Mouse (Mus musculus): ENCODE measurements around the gene Egfl6. TPM values are rescaled to one million over a fixed set of nuclear protein-coding genes. Genes with fewer than 3 reads are reported as not detected.
A peak's percentile ranks its signal among the peaks of the same experiment; 100 is the strongest.

The Egfl6 gene
- polyA plus RNA-seq (2015; fragmentation: Nextera tagmentation; extraction: Ambion mirVana): 2.5 and 3.2 TPM in 2 replicates

GRCm38 (mm10) chrX:166584947-166585824 is at the start of gene Egfl6:
TSS of gene Egfl6 (minus strand) at chrX:166585720.
- no peak within 1 kb of the TSS for H3K27ac ChIP-seq (ENCODE audit: low read length)
- peak within 1 kb of the TSS; percentile 27; the same call in 1 of the 2 replicates for H3K9ac ChIP-seq (ENCODE audit: low read depth, low read length)
- no peaks in the 10 kb centered on the region for H3K9me3 ChIP-seq (ENCODE audit: control insufficient read depth, low read length)
- no peaks in the 10 kb centered on the region for H3K4me1 ChIP-seq (ENCODE audit: control insufficient read depth, insufficient read depth, low read length)
- peak; percentile 52 for ATAC-seq
- H3K4me2 ChIP-seq (ENCODE audit: low read depth, low read length): peak within 1 kb of the TSS; percentile 61
- H3K4me3 ChIP-seq (ENCODE audit: low read length): peak within 1 kb of the TSS; percentile 36
- H3K27me3 ChIP-seq (replicated peaks; ENCODE audit: control insufficient read depth, insufficient read depth, low read length): peaks cover 13% of the 10 kb centered on the region
- WGBS: 20% methylated on average over 35 of the region's 39 CpGs
- H3K36me3 ChIP-seq (ENCODE audit: control insufficient read depth, insufficient read depth, low read length): no peaks in the 10 kb centered on the region

- no peaks in the 10 kb centered on the region for H3K4me1 ChIP-seq (ENCODE audit: control insufficient read depth, insufficient read depth, low read length)
- H3K36me3 ChIP-seq (ENCODE audit: control insufficient read depth, insufficient read depth, low read length): no peaks in the 10 kb centered on the region
- no peak overlapping the region for H3K4me2 ChIP-seq (ENCODE audit: low read depth, low read length)
- WGBS: 63% methylated on average over 3 of the region's 3 CpGs
- H3K9me3 ChIP-seq (ENCODE audit: control insufficient read depth, low read length): no peaks in the 10 kb centered on the region; the same call in 1 of the 2 replicates
- H3K9ac ChIP-seq (ENCODE audit: low read depth, low read length): no peak overlapping the region
- no peak overlapping the region for H3K4me3 ChIP-seq (ENCODE audit: low read length)
- H3K27me3 ChIP-seq (replicated peaks; ENCODE audit: control insufficient read depth, insufficient read depth, low read length): no peaks in the 10 kb centered on the region; the same call in 1 of the 2 replicates
- no peak for ATAC-seq
- H3K27ac ChIP-seq (ENCODE audit: low read length): no peak overlapping the region
Measured at GRCm38 (mm10) chrX:166626866-166627570, 41.5 kb upstream of the Egfl6 start.

GRCm38 (mm10) chrX:166626174-166626573 is 40.7 kb upstream of the Egfl6 start:
- ATAC-seq: no peak
- Histone ChIP-seq H3K9ac (ENCODE audit: low read depth, low read length) (no peak overlapping the region), H3K27ac (ENCODE audit: low read length) (no peak overlapping the region), H3K9me3 (ENCODE audit: control insufficient read depth, low read length) (no peaks in the 10 kb centered on the region; the same call in 1 of the 2 replicates), H3K36me3 (ENCODE audit: control insufficient read depth, insufficient read depth, low read length) (no peaks in the 10 kb centered on the region), H3K4me3 (ENCODE audit: low read length) (no peak overlapping the region), H3K27me3 (replicated peaks; ENCODE audit: control insufficient read depth, insufficient read depth, low read length) (no peaks in the 10 kb centered on the region; the same call in 1 of the 2 replicates), H3K4me1 (ENCODE audit: control insufficient read depth, insufficient read depth, low read length) (no peaks in the 10 kb centered on the region), H3K4me2 (ENCODE audit: low read depth, low read length) (no peak overlapping the region)
- 80% methylated on average over 4 of the region's 4 CpGs for WGBS

- Histone ChIP-seq H3K9me3 (ENCODE audit: control insufficient read depth, low read length) (no peaks in the 10 kb centered on the region), H3K27me3 (replicated peaks; ENCODE audit: control insufficient read depth, insufficient read depth, low read length) (peaks cover 6% of the 10 kb centered on the region; the same call in 1 of the 2 replicates), H3K36me3 (ENCODE audit: control insufficient read depth, insufficient read depth, low read length) (no peaks in the 10 kb centered on the region), H3K27ac (ENCODE audit: low read length) (no peak overlapping the region), H3K4me3 (ENCODE audit: low read length) (no peak overlapping the region), H3K4me1 (ENCODE audit: control insufficient read depth, insufficient read depth, low read length) (no peaks in the 10 kb centered on the region), H3K9ac (ENCODE audit: low read depth, low read length) (no peak overlapping the region), H3K4me2 (ENCODE audit: low read depth, low read length) (no peak overlapping the region)
- ATAC-seq: no peak
- 64% methylated on average over 3 of the region's 3 CpGs for WGBS
Measured at GRCm38 (mm10) chrX:166623176-166623575, 37.7 kb upstream of the Egfl6 start.

- H3K4me3 ChIP-seq (ENCODE audit: low read length): no peak overlapping the region
- no peaks in the 10 kb centered on the region for H3K4me1 ChIP-seq (ENCODE audit: control insufficient read depth, insufficient read depth, low read length)
- no peak overlapping the region for H3K27ac ChIP-seq (ENCODE audit: low read length)
- H3K9ac ChIP-seq (ENCODE audit: low read depth, low read length): no peak overlapping the region
- 68% methylated on average over 8 of the region's 9 CpGs for WGBS
- ATAC-seq: no peak
- no peak overlapping the region for H3K4me2 ChIP-seq (ENCODE audit: low read depth, low read length)
- H3K36me3 ChIP-seq (ENCODE audit: control insufficient read depth, insufficient read depth, low read length): no peaks in the 10 kb centered on the region
- peaks cover 6% of the 10 kb centered on the region; the same call in 1 of the 2 replicates for H3K27me3 ChIP-seq (replicated peaks; ENCODE audit: control insufficient read depth, insufficient read depth, low read length)
- H3K9me3 ChIP-seq (ENCODE audit: control insufficient read depth, low read length): no peaks in the 10 kb centered on the region
Measured at GRCm38 (mm10) chrX:166621560-166622301, 36.2 kb upstream of the Egfl6 start.

GRCm38 (mm10) chrX:166620900-166621299 is 35.4 kb upstream of the Egfl6 start:
- Histone ChIP-seq H3K36me3 (ENCODE audit: control insufficient read depth, insufficient read depth, low read length) (no peaks in the 10 kb centered on the region), H3K4me3 (ENCODE audit: low read length) (no peak overlapping the region), H3K9me3 (ENCODE audit: control insufficient read depth, low read length) (no peaks in the 10 kb centered on the region), H3K4me2 (ENCODE audit: low read depth, low read length) (peak overlapping the region; percentile 1; the same call in 1 of the 2 replicates), H3K4me1 (ENCODE audit: control insufficient read depth, insufficient read depth, low read length) (no peaks in the 10 kb centered on the region), H3K27me3 (replicated peaks; ENCODE audit: control insufficient read depth, insufficient read depth, low read length) (peaks cover 6% of the 10 kb centered on the region; the same call in 1 of the 2 replicates), H3K9ac (ENCODE audit: low read depth, low read length) (no peak overlapping the region), H3K27ac (ENCODE audit: low read length) (no peak overlapping the region)
- 45% methylated on average over 6 of the region's 6 CpGs for WGBS
- ATAC-seq: 0 out of 2 replicates have a peak, but pooled peaks have one; percentile 33

GRCm38 (mm10) chrX:166619084-166619483 is 33.6 kb upstream of the Egfl6 start:
- Histone ChIP-seq H3K9ac (ENCODE audit: low read depth, low read length) (no peak overlapping the region), H3K36me3 (ENCODE audit: control insufficient read depth, insufficient read depth, low read length) (no peaks in the 10 kb centered on the region), H3K27ac (ENCODE audit: low read length) (no peak overlapping the region), H3K4me2 (ENCODE audit: low read depth, low read length) (no peak overlapping the region), H3K4me1 (ENCODE audit: control insufficient read depth, insufficient read depth, low read length) (no peaks in the 10 kb centered on the region), H3K27me3 (replicated peaks; ENCODE audit: control insufficient read depth, insufficient read depth, low read length) (peaks cover 6% of the 10 kb centered on the region; the same call in 1 of the 2 replicates), H3K4me3 (ENCODE audit: low read length) (no peak overlapping the region), H3K9me3 (ENCODE audit: control insufficient read depth, low read length) (no peaks in the 10 kb centered on the region)
- no peak for ATAC-seq
- 77% methylated on average over 4 of the region's 4 CpGs for WGBS

GRCm38 (mm10) chrX:166615191-166615590 is 29.7 kb upstream of the Egfl6 start:
- H3K4me1 ChIP-seq (ENCODE audit: control insufficient read depth, insufficient read depth, low read length): no peaks in the 10 kb centered on the region
- ATAC-seq: no peak
- H3K9ac ChIP-seq (ENCODE audit: low read depth, low read length): no peak overlapping the region
- H3K4me3 ChIP-seq (ENCODE audit: low read length): no peak overlapping the region
- WGBS: 76% methylated on average over 7 of the region's 7 CpGs
- H3K27me3 ChIP-seq (replicated peaks; ENCODE audit: control insufficient read depth, insufficient read depth, low read length): peaks cover 6% of the 10 kb centered on the region; the same call in 1 of the 2 replicates
- no peaks in the 10 kb centered on the region for H3K9me3 ChIP-seq (ENCODE audit: control insufficient read depth, low read length)
- no peak overlapping the region for H3K27ac ChIP-seq (ENCODE audit: low read length)
- H3K4me2 ChIP-seq (ENCODE audit: low read depth, low read length): no peak overlapping the region
- no peaks in the 10 kb centered on the region for H3K36me3 ChIP-seq (ENCODE audit: control insufficient read depth, insufficient read depth, low read length)

- 62% methylated on average over 1 of the region's 1 CpGs for WGBS
Measured at GRCm38 (mm10) chrX:166576111-166576510, 9.4 kb downstream of the Egfl6 start.

More at GRCm38 (mm10) chrX:166576111-166576510, 9.4 kb downstream of the Egfl6 start:
- Histone ChIP-seq H3K4me2 (ENCODE audit: low read depth, low read length) (no peak overlapping the region), H3K36me3 (ENCODE audit: control insufficient read depth, insufficient read depth, low read length) (no peaks in the 10 kb centered on the region), H3K4me3 (ENCODE audit: low read length) (no peak overlapping the region), H3K9me3 (ENCODE audit: control insufficient read depth, low read length) (no peaks in the 10 kb centered on the region), H3K27ac (ENCODE audit: low read length) (no peak overlapping the region), H3K9ac (ENCODE audit: low read depth, low read length) (no peak overlapping the region), H3K27me3 (replicated peaks; ENCODE audit: control insufficient read depth, insufficient read depth, low read length) (no peaks in the 10 kb centered on the region; the same call in 1 of the 2 replicates), H3K4me1 (ENCODE audit: control insufficient read depth, insufficient read depth, low read length) (no peaks in the 10 kb centered on the region)
- no peak for ATAC-seq
